Mouse (Mus musculus) midbrain, embryonic 16.5 days (tissue): ENCODE data around the gene Stradb. TPM values are rescaled to one million over a fixed set of nuclear protein-coding genes. Genes with fewer than 3 reads are reported as not detected.
"Not testable (repeated sequence)": the region's sequence is repeated elsewhere in the genome, so short reads cannot be mapped to it uniquely, and the experiment has no call there.

Experiments used
- ATAC-seq: fragments of 200-750 bp; cut with Nextera tagmentation; 2 replicates; pipeline ENCODE4 v1.8.0; 2017; ENCODE audit warnings: moderate TSS enrichment
- H3K27ac ChIP-seq: fragments of 300-500 bp; sonication (generic); 2 replicates; pipeline ENCODE4 v1.5.1; 2014; ENCODE audit warnings: mild to moderate bottlenecking, low read length, mixed read lengths
- H3K27me3 ChIP-seq: fragments of 300-500 bp; sonication (generic); 2 replicates; pipeline ENCODE4 v1.6.1; 2014; ENCODE audit warnings: low read depth, low read length, mixed read lengths; ENCODE audit not compliant: control insufficient read depth, insufficient read depth
- H3K36me3 ChIP-seq: fragments of 300-500 bp; sonication (generic); 2 replicates; pipeline ENCODE4 v1.6.1; 2014; ENCODE audit warnings: mild to moderate bottlenecking, low read length, moderate library complexity, mixed read lengths; ENCODE audit not compliant: control insufficient read depth, insufficient read depth
- H3K4me1 ChIP-seq: fragments of 300-500 bp; sonication (generic); 2 replicates; pipeline ENCODE4 v1.6.1; 2014; ENCODE audit warnings: mild to moderate bottlenecking, low read length, mixed read lengths; ENCODE audit not compliant: control insufficient read depth, insufficient read depth
- H3K4me2 ChIP-seq: fragments of 300-500 bp; sonication (generic); 2 replicates; pipeline ENCODE4 v1.6.1; 2014; ENCODE audit warnings: mild to moderate bottlenecking, low read length, mixed read lengths
- H3K4me3 ChIP-seq: fragments of 300-500 bp; sonication (generic); 2 replicates; pipeline ENCODE4 v1.5.1; 2014; ENCODE audit warnings: low read depth, mild to moderate bottlenecking, low read length, moderate library complexity, mixed read lengths
- H3K9ac ChIP-seq: fragments of 300-500 bp; sonication (generic); 2 replicates; pipeline ENCODE4 v1.6.1; 2014; ENCODE audit warnings: low read depth, low read length, mixed read lengths
- H3K9me3 ChIP-seq: fragments of 300-500 bp; sonication (generic); replicated peaks from 2 replicates; pipeline ENCODE4 v1.6.1; 2014; ENCODE audit warnings: mild to moderate bottlenecking, low read length, mixed read lengths; ENCODE audit not compliant: control insufficient read depth, poor library complexity, severe bottlenecking
- WGBS: fragments of 180-500 bp; shearing (Covaris S2); extraction: QIAGEN DNeasy Blood & Tissue Kit; methylation state at CpG from one replicate; pipeline ENCODE4 v1.1.7; 2014; 5-methylcytosine and 5-hydroxymethylcytosine counted together
- polyA plus RNA-seq: library from polyadenylated mRNA; unstranded; fragments of >200 nt; fragmentation: Nextera tagmentation; extraction: Ambion mirVana; gene quantifications from 2 replicates; pipeline ENCODE4 v1.2.1, GENCODE M21; 2015

The Stradb gene
- polyA plus RNA-seq, 1 experiment from 2014 or later = 124 TPM

DNA sequence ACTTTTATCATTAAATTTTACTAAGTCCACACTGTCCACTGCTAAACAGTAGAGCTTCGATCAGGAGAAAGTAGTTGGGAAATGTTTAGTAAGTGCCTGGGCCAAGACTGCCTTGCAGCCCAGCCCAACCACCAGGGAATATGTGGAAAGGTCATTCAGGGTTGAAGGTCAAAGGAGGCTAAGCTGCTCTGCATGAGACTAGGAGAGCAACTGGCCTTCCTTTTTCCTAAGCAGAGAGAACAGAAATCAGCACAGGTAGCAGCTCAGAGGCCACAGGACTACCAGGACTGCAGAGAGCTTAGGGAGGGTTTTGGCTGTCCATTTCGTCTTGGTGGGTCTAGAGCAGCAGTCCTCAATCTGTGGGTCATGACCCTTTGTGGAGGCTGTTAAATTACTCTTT is 15.4 kb upstream of the Stradb start:
- H3K27me3 ChIP-seq = no peaks in the 10 kb centered on the region
- no peak overlapping the region for H3K27ac ChIP-seq
- no peak overlapping the region for H3K4me2 ChIP-seq
- H3K4me1 ChIP-seq = peaks cover 7% of the 10 kb centered on the region; the same call in 1 of the 2 replicates
- ATAC-seq = no peak
- no peaks in the 10 kb centered on the region for H3K36me3 ChIP-seq
- no peaks in the 10 kb centered on the region for H3K9me3 ChIP-seq
- no peak overlapping the region for H3K4me3 ChIP-seq
- WGBS = 66% methylated on average over 2 of the region's 2 CpGs
- no peak overlapping the region for H3K9ac ChIP-seq

DNA sequence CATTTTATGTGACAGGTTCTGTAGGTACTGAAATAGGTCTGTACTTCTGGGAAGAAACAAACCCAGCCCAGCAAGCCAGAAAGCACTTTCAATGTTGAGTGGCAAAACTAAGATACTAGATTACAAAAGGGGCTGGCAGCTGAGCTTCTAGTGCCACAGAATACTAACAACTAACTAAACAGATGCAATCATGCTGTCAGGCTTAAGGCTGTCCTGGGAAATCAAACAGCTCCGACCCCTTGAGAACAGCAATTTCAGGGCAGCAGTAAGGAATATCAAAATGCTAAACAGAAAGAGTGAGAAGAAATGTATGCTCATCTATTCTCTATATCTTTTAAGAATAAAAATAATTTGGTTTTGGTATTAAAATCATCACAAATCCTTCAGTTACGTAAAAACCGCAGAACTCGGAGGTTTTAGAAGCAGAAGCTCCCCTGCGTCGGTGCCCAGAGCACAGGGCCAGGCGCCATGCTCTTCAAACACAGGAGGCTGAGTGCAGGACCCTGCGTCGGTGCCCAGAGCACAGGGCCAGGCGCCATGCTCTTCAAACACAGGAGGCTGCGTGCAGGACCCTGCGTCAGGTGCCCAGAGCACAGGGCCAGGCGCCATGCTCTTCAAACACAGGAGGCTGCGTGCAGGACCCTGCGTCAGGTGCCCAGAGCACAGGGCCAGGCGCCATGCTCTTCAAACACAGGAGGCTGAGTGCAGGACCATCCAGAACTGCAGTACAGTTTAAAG is 14.4 kb upstream of the Stradb start:
- H3K36me3 ChIP-seq, H3K9me3 ChIP-seq, H3K4me1 ChIP-seq, ATAC-seq, H3K27me3 ChIP-seq, H3K4me3 ChIP-seq, H3K4me2 ChIP-seq, H3K9ac ChIP-seq, H3K27ac ChIP-seq: not testable (repeated sequence)
- 72% methylated on average over 16 of the region's 16 CpGs for WGBS

DNA sequence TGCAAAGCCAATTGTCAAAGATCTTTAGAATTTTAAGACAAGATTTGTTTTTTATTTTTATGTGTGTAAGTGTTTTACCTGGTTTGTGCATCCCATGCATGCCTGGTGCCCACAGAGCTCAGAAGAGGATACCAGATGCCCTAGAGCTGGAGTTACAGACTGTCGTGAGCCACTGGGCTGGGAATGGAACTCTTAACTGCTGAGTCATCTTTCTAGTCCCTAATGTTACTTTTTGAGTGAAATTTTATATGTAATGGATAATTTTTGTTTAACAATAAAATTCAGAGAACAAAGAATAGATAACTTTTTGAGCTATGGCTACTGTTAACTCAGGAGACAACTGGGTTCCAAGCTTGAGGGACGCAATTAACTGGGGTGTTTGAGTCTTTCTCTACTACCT is 13.6 kb upstream of the Stradb start:
- no peaks in the 10 kb centered on the region for H3K36me3 ChIP-seq
- H3K4me2 ChIP-seq = no peak overlapping the region
- H3K4me3 ChIP-seq = no peak overlapping the region
- peaks cover 7% of the 10 kb centered on the region; the same call in 1 of the 2 replicates for H3K4me1 ChIP-seq
- WGBS = 89% methylated on average over 2 of the region's 2 CpGs
- no peaks in the 10 kb centered on the region for H3K27me3 ChIP-seq
- no peak overlapping the region for H3K9ac ChIP-seq
- H3K9me3 ChIP-seq = no peaks in the 10 kb centered on the region
- no peak overlapping the region for H3K27ac ChIP-seq
- ATAC-seq = no peak

DNA sequence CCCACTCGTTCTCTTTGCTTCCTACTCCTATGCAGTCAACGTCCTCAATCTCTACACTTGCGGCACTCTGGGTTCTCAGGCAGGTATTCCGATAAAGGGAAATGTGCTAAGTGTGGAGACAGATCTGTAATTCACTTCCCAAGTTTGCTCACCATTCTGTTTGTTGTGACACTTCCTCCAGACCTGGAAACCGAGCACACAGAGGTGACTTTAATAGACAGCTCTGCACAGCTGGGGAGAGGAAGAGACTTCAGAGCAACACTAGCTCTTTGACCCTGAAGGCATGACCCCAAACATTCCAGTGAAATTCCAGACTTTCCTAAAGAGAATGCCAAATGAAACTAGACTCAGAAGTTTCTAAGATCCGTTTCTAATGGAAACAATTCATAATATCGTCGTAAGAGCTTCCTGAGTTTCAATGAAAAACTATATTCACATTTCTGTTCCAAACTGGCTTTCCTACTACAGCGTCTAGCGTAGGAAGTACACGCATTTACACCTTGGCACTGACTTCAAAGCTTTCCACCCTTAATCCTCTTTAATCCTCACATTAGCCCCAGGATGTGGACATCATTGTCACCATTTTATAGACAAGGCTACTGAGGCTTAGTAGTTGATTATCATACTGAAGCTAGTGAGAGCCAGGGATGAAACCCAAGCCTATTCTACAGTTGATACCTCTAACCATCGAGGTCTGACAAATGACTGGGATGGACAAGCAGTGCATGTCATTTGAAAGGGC is 12.0 kb upstream of the Stradb start:
- H3K4me3 ChIP-seq = no peak overlapping the region
- H3K9me3 ChIP-seq = no peaks in the 10 kb centered on the region
- no peaks in the 10 kb centered on the region for H3K27me3 ChIP-seq
- H3K4me2 ChIP-seq = no peak overlapping the region
- ATAC-seq = no peak
- 54% methylated on average over 12 of the region's 12 CpGs for WGBS
- peaks cover 7% of the 10 kb centered on the region; the same call in 1 of the 2 replicates for H3K4me1 ChIP-seq
- H3K27ac ChIP-seq = no peak overlapping the region
- H3K9ac ChIP-seq = no peak overlapping the region
- H3K36me3 ChIP-seq = no peaks in the 10 kb centered on the region

DNA sequence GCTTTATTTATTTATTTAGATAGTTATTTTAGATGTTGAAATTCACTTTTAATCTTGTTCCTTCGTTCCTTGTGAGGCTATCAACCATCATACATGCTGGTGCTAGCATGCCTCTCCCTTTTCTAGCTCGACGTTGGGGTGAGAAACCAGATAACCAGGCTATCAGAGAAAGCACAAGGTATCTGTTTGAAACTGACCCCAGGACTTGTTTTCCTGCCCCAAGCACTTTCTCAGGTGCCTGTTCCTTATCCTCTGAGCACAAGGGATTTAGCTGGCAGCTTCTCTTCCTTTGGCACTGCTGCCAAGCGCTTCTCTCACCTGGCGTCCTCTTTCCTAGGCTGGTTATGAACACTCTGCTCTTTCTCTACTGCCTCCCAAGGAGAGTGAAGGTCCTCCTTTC is 10.9 kb upstream of the Stradb start:
- no peak overlapping the region for H3K4me3 ChIP-seq
- no peak for ATAC-seq
- no peak overlapping the region for H3K27ac ChIP-seq
- no peak overlapping the region for H3K4me2 ChIP-seq
- no peaks in the 10 kb centered on the region for H3K27me3 ChIP-seq
- 90% methylated on average over 5 of the region's 5 CpGs for WGBS
- peaks cover 7% of the 10 kb centered on the region; the same call in 1 of the 2 replicates for H3K4me1 ChIP-seq
- no peaks in the 10 kb centered on the region for H3K36me3 ChIP-seq
- no peaks in the 10 kb centered on the region for H3K9me3 ChIP-seq
- H3K9ac ChIP-seq = no peak overlapping the region

DNA sequence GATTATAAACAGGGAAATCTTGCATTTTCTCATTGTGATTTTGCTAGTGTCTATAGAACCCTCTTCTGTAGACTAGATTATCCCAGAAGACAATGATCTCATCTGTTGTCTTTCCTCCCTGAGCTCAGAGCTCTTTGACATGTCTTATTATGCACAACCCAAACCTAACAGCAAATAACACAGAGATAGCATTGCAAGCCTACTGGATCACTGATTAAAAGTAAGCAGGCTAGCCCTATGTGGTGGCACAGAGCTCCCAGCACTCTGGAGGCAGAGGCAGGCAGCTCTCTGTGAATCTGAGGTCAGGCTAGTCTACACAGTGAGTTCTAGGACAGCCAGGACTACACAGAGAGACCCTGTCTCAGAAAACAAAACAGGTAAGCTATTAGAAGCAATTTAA is 10.5 kb upstream of the Stradb start:
- no peaks in the 10 kb centered on the region for H3K27me3 ChIP-seq
- no peak for ATAC-seq
- H3K4me1 ChIP-seq = peaks cover 7% of the 10 kb centered on the region; the same call in 1 of the 2 replicates
- H3K4me3 ChIP-seq = no peak overlapping the region
- H3K9ac ChIP-seq = no peak overlapping the region
- H3K27ac ChIP-seq = no peak overlapping the region
- H3K4me2 ChIP-seq = no peak overlapping the region
- no peaks in the 10 kb centered on the region for H3K9me3 ChIP-seq
- H3K36me3 ChIP-seq = no peaks in the 10 kb centered on the region

DNA sequence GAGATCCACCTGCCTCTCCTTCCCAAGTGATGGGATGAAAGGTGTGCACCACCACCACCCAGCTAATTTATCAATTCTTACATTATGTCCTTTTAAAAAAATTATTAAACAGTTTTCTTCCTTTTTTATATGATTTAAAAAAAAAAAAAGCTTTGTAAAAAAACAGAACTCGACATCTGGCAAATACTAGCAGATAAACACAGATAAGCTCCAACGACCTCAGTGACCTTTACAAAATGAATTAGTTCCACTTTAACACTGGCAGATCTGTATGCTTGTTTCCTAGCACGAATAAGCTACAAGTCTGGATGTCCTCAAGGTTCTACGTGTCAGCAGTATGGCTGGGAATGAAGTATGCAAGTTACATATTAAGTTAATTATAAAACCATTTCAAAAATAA is 5.8 kb upstream of the Stradb start:
- H3K9me3 ChIP-seq = no peaks in the 10 kb centered on the region
- no peak for ATAC-seq
- no peak overlapping the region for H3K27ac ChIP-seq
- no peak overlapping the region for H3K9ac ChIP-seq
- H3K4me2 ChIP-seq = no peak overlapping the region
- no peak overlapping the region for H3K4me3 ChIP-seq
- no peaks in the 10 kb centered on the region for H3K27me3 ChIP-seq
- peaks cover 34% of the 10 kb centered on the region for H3K4me1 ChIP-seq
- no peaks in the 10 kb centered on the region for H3K36me3 ChIP-seq
- 30% methylated on average over 4 of the region's 4 CpGs for WGBS

DNA sequence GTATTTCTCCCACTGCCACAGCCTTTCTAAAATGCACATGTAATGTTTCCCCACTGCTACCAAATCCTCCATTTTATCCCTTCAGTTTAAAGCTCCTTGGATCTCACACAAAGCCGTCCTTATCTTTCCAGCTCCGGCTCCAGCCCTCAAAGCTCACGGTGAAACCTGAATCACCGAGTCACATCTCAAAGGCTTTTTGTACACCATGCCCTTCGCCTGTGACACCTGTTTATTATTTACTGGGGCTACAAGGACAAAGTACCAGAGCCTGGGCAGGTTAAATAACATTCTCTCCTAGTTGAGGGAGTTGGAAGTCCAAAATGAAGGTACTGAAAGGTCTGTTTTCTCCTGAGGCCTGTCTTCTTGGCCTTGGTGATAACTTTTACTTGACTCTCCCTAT is 3.3 kb upstream of the Stradb start:
- Histone ChIP-seq H3K27me3 (no peaks in the 10 kb centered on the region), H3K4me3 (no peak overlapping the region), H3K4me1 (peaks cover 44% of the 10 kb centered on the region), H3K4me2 (no peak overlapping the region), H3K36me3 (no peaks in the 10 kb centered on the region), H3K9me3 (no peaks in the 10 kb centered on the region), H3K9ac (no peak overlapping the region), H3K27ac (no peak overlapping the region)
- no peak for ATAC-seq
- WGBS = 59% methylated on average over 5 of the region's 5 CpGs

DNA sequence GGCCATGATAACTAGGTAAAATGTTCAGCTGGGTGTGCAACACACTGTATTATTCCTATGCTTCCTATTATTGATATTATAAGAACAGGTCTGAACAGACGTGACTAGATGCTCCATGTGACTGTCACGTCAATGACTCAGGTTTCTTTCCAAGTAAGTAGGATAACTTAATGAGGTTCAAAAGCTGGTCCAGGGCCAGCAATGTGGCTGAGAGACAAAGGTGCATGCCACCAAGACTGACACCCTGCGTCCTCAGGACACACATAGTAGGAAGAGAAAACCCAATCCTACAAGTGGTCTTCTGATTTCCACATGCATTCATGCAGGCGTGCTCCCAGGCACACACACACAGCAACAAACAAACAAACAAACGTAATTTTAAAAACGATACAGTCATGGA is 2.2 kb upstream of the Stradb start:
- no peak overlapping the region for H3K9ac ChIP-seq
- H3K4me3 ChIP-seq = no peak overlapping the region
- no peaks in the 10 kb centered on the region for H3K27me3 ChIP-seq
- no peaks in the 10 kb centered on the region for H3K9me3 ChIP-seq
- peak overlapping the region; percentile 3; the same call in 1 of the 2 replicates for H3K4me2 ChIP-seq
- 89% methylated on average over 6 of the region's 6 CpGs for WGBS
- H3K4me1 ChIP-seq = peaks cover 50% of the 10 kb centered on the region
- no peak overlapping the region for H3K27ac ChIP-seq
- no peak for ATAC-seq
- H3K36me3 ChIP-seq = no peaks in the 10 kb centered on the region
